Mouse (Mus musculus) liver, postnatal 0 days (tissue): ENCODE data around the gene Gbp10.
"Not testable (repeated sequence)": the region's sequence is repeated elsewhere in the genome, so short reads cannot be mapped to it uniquely, and the experiment has no call there.

Experiments used
- CTCF ChIP-seq: sonication (generic); IDR thresholded peaks from 2 replicates; pipeline ENCODE4 v1.5.1; 2016; ENCODE audit warnings: antibody characterized with exemption, low read depth
- EP300 ChIP-seq: IDR thresholded peaks from 2 replicates; pipeline ENCODE4 v1.6.1; 2016; ENCODE audit warnings: antibody characterized with exemption, low read depth, mild to moderate bottlenecking

DNA sequence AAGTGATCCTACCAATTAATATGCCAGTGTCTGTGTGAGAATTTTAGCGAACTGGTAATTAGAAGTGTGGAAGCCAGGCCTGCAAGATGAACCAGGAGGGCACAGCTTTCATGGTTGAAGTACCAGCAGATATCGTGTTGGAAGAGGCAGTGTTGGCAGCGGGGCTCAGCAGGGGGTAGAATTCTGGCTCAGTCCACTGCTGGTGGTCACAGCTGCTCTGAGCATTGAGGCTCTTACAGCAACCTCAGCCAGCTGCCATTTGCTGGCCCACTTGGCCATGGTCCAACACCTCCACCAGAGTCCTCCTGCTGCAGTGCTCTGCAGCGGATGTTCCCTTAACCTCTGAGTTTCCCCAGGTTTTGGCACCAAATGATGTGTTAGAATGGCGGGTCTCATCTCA lies 43.0 kb downstream of the Gbp10 start:
- TF ChIP-seq CTCF, EP300: not testable (repeated sequence)
